Mouse (Mus musculus) limb, embryonic 15.5 days (tissue): ENCODE measurements at regions not wholly inside any gene's neighbourhood (a gene's known extent, or its start where the extent isn't known, plus 50 kb on each side); places are given as distances from the start of the nearest gene placed in this dataset.

ENCODE experiments used
- ATAC-seq: fragments of 200-750 bp; cut with Nextera tagmentation; 2 replicates; pipeline ENCODE4 v1.8.0; 2017; ENCODE audit warnings: low read depth, moderate TSS enrichment; ENCODE audit not compliant: insufficient number of reproducible peaks, low FRiP score, low TSS enrichment
- H3K27ac ChIP-seq: fragments of 300-500 bp; sonication (generic); 2 replicates; pipeline ENCODE4 v1.5.1; 2015; ENCODE audit warnings: moderate library complexity, mild to moderate bottlenecking, inconsistent platforms
- H3K27me3 ChIP-seq: fragments of 300-500 bp; sonication (generic); 2 replicates; pipeline ENCODE4 v1.6.1; 2015; ENCODE audit warnings: inconsistent platforms
- H3K36me3 ChIP-seq: fragments of 300-500 bp; sonication (generic); 2 replicates; pipeline ENCODE4 v1.6.1; 2015; ENCODE audit warnings: inconsistent platforms
- H3K4me1 ChIP-seq: fragments of 300-500 bp; sonication (generic); 2 replicates; pipeline ENCODE4 v1.6.1; 2015; ENCODE audit warnings: inconsistent platforms
- H3K4me2 ChIP-seq: fragments of 300-500 bp; sonication (generic); 2 replicates; pipeline ENCODE4 v1.6.1; 2015; ENCODE audit warnings: mild to moderate bottlenecking, inconsistent platforms
- H3K4me3 ChIP-seq: fragments of 300-500 bp; sonication (generic); 2 replicates; pipeline ENCODE4 v1.5.1; 2015; ENCODE audit warnings: mild to moderate bottlenecking, inconsistent platforms
- H3K9ac ChIP-seq: fragments of 300-500 bp; sonication (generic); 2 replicates; pipeline ENCODE4 v1.6.1; 2015; ENCODE audit warnings: inconsistent platforms
- H3K9me3 ChIP-seq: fragments of 300-500 bp; sonication (generic); 2 replicates; pipeline ENCODE4 v1.6.1; 2016; ENCODE audit warnings: inconsistent platforms
- WGBS: fragments of 180-500 bp; shearing (Covaris S2); methylation state at CpG from one replicate; pipeline ENCODE4 v1.1.7; 2015; 5-methylcytosine and 5-hydroxymethylcytosine counted together

DNA sequence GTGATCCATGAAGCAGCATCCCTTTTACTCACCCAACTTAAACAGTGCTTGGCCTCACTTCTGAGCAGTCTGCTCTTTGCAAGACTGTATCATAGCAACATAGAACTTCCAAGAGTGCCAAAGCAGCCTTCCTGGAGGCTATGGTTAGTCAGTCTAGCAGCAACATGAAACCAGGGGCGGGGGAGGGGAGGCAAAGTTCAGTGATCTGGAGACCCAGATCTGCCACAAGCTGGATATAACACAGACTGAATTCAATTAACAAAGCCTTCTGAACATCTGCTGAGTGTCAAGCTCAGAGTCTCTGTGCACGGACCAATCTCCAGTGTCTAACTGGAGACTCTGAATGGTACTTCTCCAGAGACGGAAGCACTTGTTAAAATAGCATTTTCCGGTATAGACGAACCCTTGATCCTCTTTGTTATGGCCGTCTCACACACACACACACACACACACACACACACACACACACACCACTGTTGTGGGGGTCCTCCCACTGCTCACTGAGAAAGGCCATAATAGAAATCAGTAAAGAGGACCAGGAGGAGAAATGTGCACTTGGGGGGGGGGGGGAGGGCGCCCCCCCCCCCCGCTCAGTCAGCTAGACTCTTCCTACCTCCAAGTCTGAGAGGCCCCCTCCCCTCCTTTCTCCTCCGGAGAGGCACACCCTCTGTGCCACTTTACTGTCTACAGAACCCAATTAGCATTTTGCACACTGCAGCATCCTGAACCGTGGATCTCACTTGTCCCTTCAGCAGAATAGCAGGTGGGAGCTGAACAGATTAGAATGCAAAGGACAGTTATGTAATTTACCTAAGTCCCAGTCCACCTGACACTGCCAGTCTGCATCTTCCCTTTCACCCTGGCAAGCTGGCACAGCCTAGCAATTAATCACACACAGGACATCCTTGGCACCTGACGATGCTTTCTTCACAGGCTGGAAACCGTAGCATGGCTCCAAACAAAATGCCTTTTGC lies 112.3 kb upstream of the Slc22a22 start:
- no peak overlapping the region for H3K4me3 ChIP-seq
- peaks cover 13% of the 10 kb centered on the region for H3K4me1 ChIP-seq
- H3K9ac ChIP-seq = no peak overlapping the region
- no peaks in the 10 kb centered on the region for H3K9me3 ChIP-seq
- no peaks in the 10 kb centered on the region for H3K27me3 ChIP-seq
- ATAC-seq = peak; percentile 52; the same call in 1 of the 2 replicates
- H3K4me2 ChIP-seq = no peak overlapping the region
- WGBS = 28% methylated on average over 10 of the region's 12 CpGs
- no peaks in the 10 kb centered on the region for H3K36me3 ChIP-seq
- no peak overlapping the region for H3K27ac ChIP-seq

- Histone ChIP-seq H3K27ac (no peak overlapping the region), H3K4me2 (no peak overlapping the region), H3K27me3 (no peaks in the 10 kb centered on the region), H3K36me3 (no peaks in the 10 kb centered on the region), H3K9ac (no peak overlapping the region), H3K9me3 (no peaks in the 10 kb centered on the region), H3K4me3 (no peak overlapping the region), H3K4me1 (peaks cover 9% of the 10 kb centered on the region)
- no peak for ATAC-seq
- WGBS = 33% methylated on average over 1 of the region's 1 CpGs
These were observed 108.0 kb upstream of the Slc22a22 start for GRCm38 (mm10) chr15:57585411-57585810.

GRCm38 (mm10) chr15:57584498-57584897 lies 107.1 kb upstream of the Slc22a22 start:
- peaks cover 3% of the 10 kb centered on the region for H3K4me1 ChIP-seq
- H3K36me3 ChIP-seq = no peaks in the 10 kb centered on the region
- no peak overlapping the region for H3K4me2 ChIP-seq
- no peaks in the 10 kb centered on the region for H3K27me3 ChIP-seq
- H3K9me3 ChIP-seq = no peaks in the 10 kb centered on the region
- no peak overlapping the region for H3K27ac ChIP-seq
- whole genome bisulfite sequencing = 92% methylated on average over 11 of the region's 11 CpGs
- H3K9ac ChIP-seq = no peak overlapping the region
- no peak for ATAC-seq
- H3K4me3 ChIP-seq = no peak overlapping the region

DNA sequence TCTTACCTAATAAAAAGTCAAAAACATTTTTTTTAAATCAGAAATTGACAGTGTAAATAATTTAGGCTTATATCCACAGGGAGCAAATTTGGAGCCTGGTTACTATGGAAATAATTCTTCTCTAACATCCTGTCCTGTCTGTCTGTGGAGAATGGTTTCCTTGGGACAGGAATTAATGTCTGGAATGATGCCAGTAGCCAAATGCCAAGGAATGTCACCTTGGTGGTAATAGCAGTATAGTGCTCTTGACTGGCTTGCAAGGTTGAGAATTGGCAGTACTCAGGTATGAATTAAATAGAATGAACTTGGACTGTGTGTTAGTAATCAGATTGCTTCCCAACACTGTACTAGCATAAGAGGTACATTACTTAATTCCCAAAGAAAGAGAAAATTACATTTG lies 103.8 kb upstream of the Slc22a22 start:
- H3K4me2 ChIP-seq = no peak overlapping the region
- H3K4me1 ChIP-seq = no peaks in the 10 kb centered on the region
- ATAC-seq = no peak
- no peak overlapping the region for H3K4me3 ChIP-seq
- H3K9ac ChIP-seq = no peak overlapping the region
- no peaks in the 10 kb centered on the region for H3K27me3 ChIP-seq
- no peaks in the 10 kb centered on the region for H3K9me3 ChIP-seq
- no peaks in the 10 kb centered on the region for H3K36me3 ChIP-seq
- no peak overlapping the region for H3K27ac ChIP-seq

DNA sequence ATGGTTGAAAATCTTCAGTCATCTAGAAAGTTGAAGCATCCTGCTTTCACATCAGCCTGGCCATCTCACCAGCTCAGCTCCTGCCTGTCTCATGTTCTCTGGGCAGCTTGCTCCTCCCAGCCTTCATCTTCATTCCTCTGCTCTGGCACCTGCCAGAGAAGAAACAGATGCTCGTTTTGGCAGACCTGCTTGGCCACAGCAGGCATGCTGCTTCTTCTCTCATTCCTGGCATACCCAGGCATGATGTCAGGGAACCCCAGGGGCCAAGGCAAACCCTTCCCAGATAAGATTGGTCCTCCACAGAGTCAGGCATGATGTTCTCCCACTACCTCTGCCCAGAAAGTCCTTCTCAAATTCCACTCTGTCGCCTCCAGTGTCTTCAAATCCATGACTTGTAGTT lies 101.4 kb upstream of the Slc22a22 start:
- Histone ChIP-seq H3K4me3 (no peak overlapping the region), H3K4me1 (no peaks in the 10 kb centered on the region), H3K9me3 (no peaks in the 10 kb centered on the region), H3K27me3 (no peaks in the 10 kb centered on the region), H3K4me2 (no peak overlapping the region), H3K9ac (no peak overlapping the region), H3K27ac (no peak overlapping the region), H3K36me3 (no peaks in the 10 kb centered on the region)
- 52% methylated on average over 2 of the region's 2 CpGs for WGBS
- no peak for ATAC-seq

DNA sequence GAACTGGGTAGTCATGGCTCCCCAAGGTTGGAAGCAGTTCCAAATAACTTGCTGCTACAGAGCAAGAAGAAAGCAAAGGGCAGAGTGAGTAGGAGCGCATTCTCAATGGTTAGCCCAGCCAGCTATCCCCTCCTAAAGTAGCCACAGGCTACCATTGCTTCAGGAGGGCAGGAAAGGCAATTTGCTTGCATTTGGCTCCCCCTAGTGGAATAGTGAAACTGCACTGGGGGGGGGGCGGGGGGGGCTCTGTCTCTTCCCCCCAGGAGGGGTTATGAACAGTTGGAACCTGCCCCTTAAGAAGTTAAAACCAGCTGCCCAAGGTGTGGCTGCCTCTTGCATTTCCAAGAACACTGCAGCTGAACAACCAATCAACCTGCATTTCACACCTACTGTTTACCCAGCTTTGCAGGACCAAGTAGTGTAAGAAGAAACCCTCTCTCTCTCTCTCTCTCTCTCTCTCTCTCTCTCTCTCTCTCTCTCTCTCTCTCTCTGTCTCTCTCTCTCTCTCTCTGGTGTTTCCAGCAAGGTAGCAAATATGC lies 96.7 kb upstream of the Slc22a22 start:
- no peak overlapping the region for H3K4me3 ChIP-seq
- no peak overlapping the region for H3K27ac ChIP-seq
- H3K4me1 ChIP-seq = peaks cover 4% of the 10 kb centered on the region; the same call in 1 of the 2 replicates
- H3K27me3 ChIP-seq = no peaks in the 10 kb centered on the region
- WGBS = 62% methylated on average over 2 of the region's 2 CpGs
- H3K4me2 ChIP-seq = no peak overlapping the region
- no peaks in the 10 kb centered on the region for H3K36me3 ChIP-seq
- no peak for ATAC-seq
- no peaks in the 10 kb centered on the region for H3K9me3 ChIP-seq
- no peak overlapping the region for H3K9ac ChIP-seq

- 22% methylated on average over 3 of the region's 3 CpGs for WGBS
- ATAC-seq = no peak
- no peaks in the 10 kb centered on the region for H3K9me3 ChIP-seq
- peaks cover 4% of the 10 kb centered on the region for H3K4me1 ChIP-seq
- no peaks in the 10 kb centered on the region for H3K27me3 ChIP-seq
- H3K4me3 ChIP-seq = no peak overlapping the region
- no peaks in the 10 kb centered on the region for H3K36me3 ChIP-seq
- H3K9ac ChIP-seq = no peak overlapping the region
- H3K4me2 ChIP-seq = no peak overlapping the region
- 0 out of 2 replicates have a peak overlapping the region, but pooled peaks have one; percentile 8 for H3K27ac ChIP-seq
These were observed 95.0 kb upstream of the Slc22a22 start for GRCm38 (mm10) chr15:57572460-57572859.

GRCm38 (mm10) chr15:57568006-57568630 lies 90.7 kb upstream of the Slc22a22 start:
- Histone ChIP-seq H3K9ac (no peak overlapping the region), H3K27me3 (no peaks in the 10 kb centered on the region), H3K4me1 (peaks cover 4% of the 10 kb centered on the region), H3K36me3 (no peaks in the 10 kb centered on the region), H3K9me3 (no peaks in the 10 kb centered on the region), H3K4me3 (no peak overlapping the region), H3K4me2 (no peak overlapping the region), H3K27ac (peak overlapping the region; percentile 50; the same call in 1 of the 2 replicates)
- WGBS = 44% methylated on average over 5 of the region's 5 CpGs
- peak; percentile 79 for ATAC-seq

- H3K4me1 ChIP-seq = no peaks in the 10 kb centered on the region
- H3K27ac ChIP-seq = no peak overlapping the region
- no peak overlapping the region for H3K9ac ChIP-seq
- H3K27me3 ChIP-seq = no peaks in the 10 kb centered on the region
- H3K36me3 ChIP-seq = no peaks in the 10 kb centered on the region
- WGBS = 50% methylated on average over 2 of the region's 2 CpGs
- H3K4me2 ChIP-seq = no peak overlapping the region
- no peak for ATAC-seq
- H3K9me3 ChIP-seq = no peaks in the 10 kb centered on the region
- H3K4me3 ChIP-seq = no peak overlapping the region
These were observed 69.7 kb upstream of the Slc22a22 start for GRCm38 (mm10) chr15:57547154-57547553.

- H3K36me3 ChIP-seq = no peaks in the 10 kb centered on the region
- no peaks in the 10 kb centered on the region for H3K9me3 ChIP-seq
- no peak overlapping the region for H3K27ac ChIP-seq
- no peak for ATAC-seq
- H3K9ac ChIP-seq = no peak overlapping the region
- H3K4me1 ChIP-seq = no peaks in the 10 kb centered on the region
- H3K4me3 ChIP-seq = no peak overlapping the region
- H3K4me2 ChIP-seq = no peak overlapping the region
- WGBS = 60% methylated on average over 4 of the region's 4 CpGs
- no peaks in the 10 kb centered on the region for H3K27me3 ChIP-seq
These were observed 67.7 kb upstream of the Slc22a22 start for GRCm38 (mm10) chr15:57545141-57545540.

GRCm38 (mm10) chr15:57543985-57544384 lies 66.6 kb upstream of the Slc22a22 start:
- Histone ChIP-seq H3K27ac (no peak overlapping the region), H3K4me2 (no peak overlapping the region), H3K36me3 (no peaks in the 10 kb centered on the region), H3K4me1 (no peaks in the 10 kb centered on the region), H3K9ac (no peak overlapping the region), H3K4me3 (no peak overlapping the region), H3K27me3 (no peaks in the 10 kb centered on the region), H3K9me3 (no peaks in the 10 kb centered on the region)
- 81% methylated on average over 3 of the region's 3 CpGs for WGBS
- no peak for ATAC-seq

DNA sequence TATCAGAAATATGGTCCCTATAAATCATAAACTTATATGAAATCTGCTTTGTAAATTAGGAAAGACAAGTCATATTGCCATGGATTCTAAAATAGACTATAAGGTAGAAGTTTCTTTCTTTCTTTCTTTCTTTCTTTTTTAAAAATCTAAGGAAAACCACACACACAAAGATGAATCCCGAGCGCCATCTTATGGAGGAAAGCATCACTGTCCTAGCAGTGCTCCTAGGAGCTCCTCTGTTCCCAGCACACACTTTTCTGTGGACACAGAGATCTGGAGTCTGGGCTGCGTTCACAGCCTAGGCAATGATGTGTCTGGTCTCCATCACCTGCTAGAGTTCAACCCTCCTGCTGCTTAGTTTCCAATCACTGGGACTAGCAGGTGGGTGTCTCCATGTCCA lies 65.2 kb upstream of the Slc22a22 start:
- Histone ChIP-seq H3K36me3 (no peaks in the 10 kb centered on the region), H3K27me3 (no peaks in the 10 kb centered on the region), H3K27ac (no peak overlapping the region), H3K4me3 (no peak overlapping the region), H3K9me3 (no peaks in the 10 kb centered on the region), H3K4me2 (no peak overlapping the region), H3K9ac (no peak overlapping the region), H3K4me1 (no peaks in the 10 kb centered on the region)
- WGBS = 19% methylated on average over 3 of the region's 3 CpGs
- no peak for ATAC-seq
